Mouse (Mus musculus) gastrocnemius, postnatal 25 days (tissue): Measurements from ENCODE around the gene Nos1ap. TPM values are rescaled to one million over a fixed set of nuclear protein-coding genes. Genes with fewer than 3 reads are reported as not detected.

Source experiments
- DNase-seq: peaks from one replicate; pipeline ENCODE4 v3.0.0; 2022
- total RNA-seq, 2 experiments: library from RNA; stranded (reverse); gene quantifications; 1 replicate in 1 of 2; 2 replicates in 1 of 2; pipeline ENCODE4 v1.2.3; 2021

The Nos1ap gene
- total RNA-seq, 2 experiments from 2014 or later: 1.4 to 1.7 TPM

- no peak for DNase-seq
These were observed 1.3 kb downstream of the Nos1ap start for GRCm38 (mm10) chr1:170588353-170588752.

- no peak for DNase-seq
These were observed 2.9 kb downstream of the Nos1ap start for GRCm38 (mm10) chr1:170586715-170587114.

- DNase-seq: no peak
These were observed 5.7 kb downstream of the Nos1ap start for GRCm38 (mm10) chr1:170583925-170584324.

- DNase-seq: no peak
These were observed 7.3 kb downstream of the Nos1ap start for GRCm38 (mm10) chr1:170582341-170582740.

GRCm38 (mm10) chr1:170580485-170581110, 9.1 kb downstream of the Nos1ap start:
- no peak for DNase-seq

- DNase-seq: no peak
These were observed 10.2 kb downstream of the Nos1ap start for GRCm38 (mm10) chr1:170579476-170579875.

GRCm38 (mm10) chr1:170579063-170579462, 10.6 kb downstream of the Nos1ap start:
- DNase-seq: no peak

GRCm38 (mm10) chr1:170576728-170577065, 13.0 kb downstream of the Nos1ap start:
- DNase-seq: no peak

GRCm38 (mm10) chr1:170576012-170576727, 13.5 kb downstream of the Nos1ap start:
- no peak for DNase-seq

- no peak for DNase-seq
These were observed 16.5 kb downstream of the Nos1ap start for GRCm38 (mm10) chr1:170573117-170573516.

GRCm38 (mm10) chr1:170566969-170567368, 22.7 kb downstream of the Nos1ap start:
- no peak for DNase-seq

GRCm38 (mm10) chr1:170566538-170566937, 23.1 kb downstream of the Nos1ap start:
- no peak for DNase-seq

- DNase-seq: no peak
These were observed 24.7 kb downstream of the Nos1ap start for GRCm38 (mm10) chr1:170564926-170565325.

- no peak for DNase-seq
These were observed 27.2 kb downstream of the Nos1ap start for GRCm38 (mm10) chr1:170562431-170562830.

- DNase-seq: no peak
These were observed 28.9 kb downstream of the Nos1ap start for GRCm38 (mm10) chr1:170560768-170561167.

- DNase-seq: no peak
These were observed 31.7 kb downstream of the Nos1ap start for GRCm38 (mm10) chr1:170557962-170558361.

GRCm38 (mm10) chr1:170556696-170557095, 33.0 kb downstream of the Nos1ap start:
- no peak for DNase-seq

GRCm38 (mm10) chr1:170554939-170555293, 34.7 kb downstream of the Nos1ap start:
- peak; percentile 18 for DNase-seq

- DNase-seq: no peak
These were observed 35.3 kb downstream of the Nos1ap start for GRCm38 (mm10) chr1:170554235-170554938.

- no peak for DNase-seq
These were observed 38.8 kb downstream of the Nos1ap start for GRCm38 (mm10) chr1:170550649-170551440.

GRCm38 (mm10) chr1:170549059-170549458, 40.6 kb downstream of the Nos1ap start:
- DNase-seq: peak; percentile 13

- DNase-seq: no peak
These were observed 41.4 kb downstream of the Nos1ap start for GRCm38 (mm10) chr1:170548192-170548795.
